Mouse (Mus musculus): ENCODE data around the gene Srcap. TPM values are rescaled to one million over a fixed set of nuclear protein-coding genes. Genes with fewer than 3 reads are reported as not detected.
"Not testable (repeated sequence)": the region's sequence is repeated elsewhere in the genome, so short reads cannot be mapped to it uniquely, and the experiment has no call there.

Srcap gene
- polyA plus RNA-seq, 1 experiment from 2014 or later = 15.0 TPM

GRCm38 (mm10) chr7:127475186-127475740, 36.5 kb upstream of the Srcap start:
- 90% methylated on average over 11 of the region's 11 CpGs for WGBS (ENCODE audit: insufficient replicate concordance)
- peaks cover 54% of the 10 kb centered on the region for H3K4me1 ChIP-seq (replicated peaks)
- no peak overlapping the region for H3K9ac ChIP-seq
- H3K27ac ChIP-seq (replicated peaks) = no peak overlapping the region
- no peaks in the 10 kb centered on the region for H3K27me3 ChIP-seq
- no peak overlapping the region for H3K4me2 ChIP-seq
- no peaks in the 10 kb centered on the region for H3K9me3 ChIP-seq (replicated peaks)
- no peak for ATAC-seq (ENCODE audit: insufficient read depth)
- H3K36me3 ChIP-seq (replicated peaks) = peaks cover 44% of the 10 kb centered on the region
- H3K4me3 ChIP-seq (replicated peaks) = no peak overlapping the region

- H3K4me1 ChIP-seq (replicated peaks) = peaks cover 63% of the 10 kb centered on the region
- H3K27ac ChIP-seq (replicated peaks) = peak overlapping the region; percentile 99; the same call in 1 of the 2 replicates
- WGBS (ENCODE audit: insufficient replicate concordance) = 91% methylated on average over 11 of the region's 11 CpGs
- H3K27me3 ChIP-seq = no peaks in the 10 kb centered on the region
- H3K9ac ChIP-seq = no peak overlapping the region; the same call in 1 of the 2 replicates
- no peak overlapping the region; the same call in 1 of the 2 replicates for H3K4me3 ChIP-seq (replicated peaks)
- H3K4me2 ChIP-seq = peak overlapping the region; percentile 93
- H3K9me3 ChIP-seq (replicated peaks) = no peaks in the 10 kb centered on the region
- no peak for ATAC-seq (ENCODE audit: insufficient read depth)
- H3K36me3 ChIP-seq (replicated peaks) = peaks cover 52% of the 10 kb centered on the region
Measured at GRCm38 (mm10) chr7:127476336-127476735, 35.4 kb upstream of the Srcap start.

GRCm38 (mm10) chr7:127476855-127477254, 34.9 kb upstream of the Srcap start:
- Histone ChIP-seq H3K9me3 (replicated peaks) (no peaks in the 10 kb centered on the region), H3K27me3 (no peaks in the 10 kb centered on the region), H3K4me1 (replicated peaks) (peaks cover 67% of the 10 kb centered on the region), H3K4me2 (peak overlapping the region; percentile 93), H3K9ac (peak overlapping the region; percentile 67), H3K36me3 (replicated peaks) (peaks cover 57% of the 10 kb centered on the region), H3K27ac (replicated peaks) (peak overlapping the region; percentile 99), H3K4me3 (replicated peaks) (peak overlapping the region; percentile 99)
- 73% methylated on average over 4 of the region's 4 CpGs for WGBS (ENCODE audit: insufficient replicate concordance)
- no peak for ATAC-seq (ENCODE audit: insufficient read depth)

- peaks cover 62% of the 10 kb centered on the region for H3K4me1 ChIP-seq (replicated peaks)
- peak overlapping the region; percentile 99 for H3K9ac ChIP-seq
- WGBS (ENCODE audit: insufficient replicate concordance) = under 1% methylated on average over 50 of the region's 50 CpGs
- H3K4me3 ChIP-seq (replicated peaks) = peak overlapping the region; percentile 99
- H3K36me3 ChIP-seq (replicated peaks) = peaks cover 65% of the 10 kb centered on the region
- no peaks in the 10 kb centered on the region for H3K9me3 ChIP-seq (replicated peaks)
- ATAC-seq (ENCODE audit: insufficient read depth) = peak; percentile 92
- H3K27me3 ChIP-seq = no peaks in the 10 kb centered on the region
- H3K27ac ChIP-seq (replicated peaks) = peak overlapping the region; percentile 99
- peak overlapping the region; percentile 93 for H3K4me2 ChIP-seq
Measured at GRCm38 (mm10) chr7:127477687-127478634, 33.8 kb upstream of the Srcap start.

GRCm38 (mm10) chr7:127478635-127479317, 33.0 kb upstream of the Srcap start, which contains the start of gene Fbrs:
Gene Fbrs, plus strand, starts transcription at chr7:127479199.
- H3K27me3 ChIP-seq = no peaks in the 10 kb centered on the region
- peak; percentile 41 for ATAC-seq (ENCODE audit: insufficient read depth)
- H3K9me3 ChIP-seq (replicated peaks) = no peaks in the 10 kb centered on the region
- peaks cover 58% of the 10 kb centered on the region for H3K4me1 ChIP-seq (replicated peaks)
- WGBS (ENCODE audit: insufficient replicate concordance) = 0% methylated on average over 62 of the region's 62 CpGs
- H3K4me3 ChIP-seq (replicated peaks) = peak within 1 kb of the TSS; percentile 99
- H3K9ac ChIP-seq = peak within 1 kb of the TSS; percentile 99
- peaks cover 65% of the 10 kb centered on the region for H3K36me3 ChIP-seq (replicated peaks)
- H3K27ac ChIP-seq (replicated peaks) = peak within 1 kb of the TSS; percentile 99
- peak within 1 kb of the TSS; percentile 93 for H3K4me2 ChIP-seq

- H3K36me3 ChIP-seq (replicated peaks) = peaks cover 65% of the 10 kb centered on the region
- H3K4me3 ChIP-seq (replicated peaks) = peak overlapping the region; percentile 99
- H3K9ac ChIP-seq = peak overlapping the region; percentile 99
- peak overlapping the region; percentile 99 for H3K27ac ChIP-seq (replicated peaks)
- no peaks in the 10 kb centered on the region for H3K9me3 ChIP-seq (replicated peaks)
- peak overlapping the region; percentile 93 for H3K4me2 ChIP-seq
- H3K27me3 ChIP-seq = no peaks in the 10 kb centered on the region
- ATAC-seq (ENCODE audit: insufficient read depth) = no peak
- WGBS (ENCODE audit: insufficient replicate concordance) = 3% methylated on average over 48 of the region's 48 CpGs
- peaks cover 57% of the 10 kb centered on the region for H3K4me1 ChIP-seq (replicated peaks)
Measured at GRCm38 (mm10) chr7:127479318-127480225, 32.2 kb upstream of the Srcap start.

- whole genome bisulfite sequencing (ENCODE audit: insufficient replicate concordance) = 18% methylated on average over 2 of the region's 2 CpGs
- Histone ChIP-seq H3K4me2 (peak overlapping the region; percentile 93), H3K27me3 (no peaks in the 10 kb centered on the region), H3K9me3 (replicated peaks) (no peaks in the 10 kb centered on the region), H3K4me3 (replicated peaks) (peak overlapping the region; percentile 99), H3K4me1 (replicated peaks) (peaks cover 57% of the 10 kb centered on the region), H3K9ac (peak overlapping the region; percentile 99), H3K36me3 (replicated peaks) (peaks cover 65% of the 10 kb centered on the region), H3K27ac (replicated peaks) (peak overlapping the region; percentile 99)
- no peak for ATAC-seq (ENCODE audit: insufficient read depth)
Measured at GRCm38 (mm10) chr7:127480321-127480720, 31.5 kb upstream of the Srcap start.

GRCm38 (mm10) chr7:127485416-127485815, 26.4 kb upstream of the Srcap start:
- Histone ChIP-seq H3K4me2 (no peak overlapping the region), H3K27me3 (no peaks in the 10 kb centered on the region), H3K9me3 (replicated peaks) (no peaks in the 10 kb centered on the region), H3K9ac (no peak overlapping the region), H3K27ac (replicated peaks) (no peak overlapping the region), H3K4me1 (replicated peaks) (peaks cover 22% of the 10 kb centered on the region), H3K4me3 (replicated peaks) (no peak overlapping the region), H3K36me3 (replicated peaks) (peaks cover 96% of the 10 kb centered on the region)
- WGBS (ENCODE audit: insufficient replicate concordance) = 85% methylated on average over 5 of the region's 5 CpGs
- ATAC-seq (ENCODE audit: insufficient read depth) = no peak

GRCm38 (mm10) chr7:127488364-127488763, 23.4 kb upstream of the Srcap start:
- H3K9ac ChIP-seq; ATAC-seq (ENCODE audit: insufficient read depth); H3K27me3 ChIP-seq; H3K4me1 ChIP-seq (replicated peaks); H3K4me3 ChIP-seq (replicated peaks); H3K27ac ChIP-seq (replicated peaks); H3K4me2 ChIP-seq; H3K9me3 ChIP-seq (replicated peaks): not testable (repeated sequence)
- peaks cover 91% of the 10 kb centered on the region for H3K36me3 ChIP-seq (replicated peaks)
- WGBS (ENCODE audit: insufficient replicate concordance) = 83% methylated on average over 4 of the region's 5 CpGs

GRCm38 (mm10) chr7:127489982-127490381, 21.8 kb upstream of the Srcap start:
- Histone ChIP-seq H3K27me3 (no peaks in the 10 kb centered on the region), H3K4me3 (replicated peaks) (no peak overlapping the region), H3K9ac (no peak overlapping the region), H3K4me2 (no peak overlapping the region), H3K9me3 (replicated peaks) (no peaks in the 10 kb centered on the region), H3K4me1 (replicated peaks) (peaks cover 1% of the 10 kb centered on the region), H3K27ac (replicated peaks) (no peak overlapping the region), H3K36me3 (replicated peaks) (peaks cover 75% of the 10 kb centered on the region)
- WGBS (ENCODE audit: insufficient replicate concordance) = 86% methylated on average over 7 of the region's 7 CpGs
- ATAC-seq (ENCODE audit: insufficient read depth) = no peak

Measured in liver, embryonic 15.5 days (tissue).